Mouse (Mus musculus) liver, embryonic 14.5 days (tissue): Measurements from ENCODE around the gene Me1. TPM values are rescaled to one million over a fixed set of nuclear protein-coding genes. Genes with fewer than 3 reads are reported as not detected.

Source experiments
- ATAC-seq: fragments of 200-750 bp; cut with Nextera tagmentation; 2 replicates; pipeline ENCODE4 v1.8.0; 2017; ENCODE audit warnings: moderate number of reproducible peaks, mild to moderate bottlenecking, moderate library complexity; ENCODE audit not compliant: insufficient read depth
- DNase-seq, 3 experiments: peaks; one replicate each; pipeline ENCODE4 v3.0.0-alpha.2; 2012 to 2013; ENCODE audit warnings: low read depth in 3 of 3, low spot score in 3 of 3
- H3K27ac ChIP-seq: fragments of 300-500 bp; sonication (generic); 2 replicates; pipeline ENCODE4 v1.5.1; 2014; ENCODE audit warnings: moderate library complexity, mild to moderate bottlenecking, control low read depth, inconsistent platforms
- H3K27me3 ChIP-seq: fragments of 300-500 bp; sonication (generic); 2 replicates; pipeline ENCODE4 v1.6.1; 2014; ENCODE audit warnings: mild to moderate bottlenecking, low read length, moderate library complexity; ENCODE audit not compliant: control insufficient read depth, insufficient read depth
- H3K36me3 ChIP-seq: fragments of 300-500 bp; sonication (generic); replicated peaks from 2 replicates; pipeline ENCODE4 v1.6.1; 2014; ENCODE audit warnings: low read depth; ENCODE audit not compliant: control insufficient read depth, insufficient read depth
- H3K4me1 ChIP-seq, 2 experiments: fragments of 200-500 bp in 1 of 2; fragments of 300-500 bp in 1 of 2; sonication (generic) in 1 of 2; replicated peaks; 2 replicates each; pipeline ENCODE4 v1.6.1; 2012 to 2014; ENCODE audit warnings: antibody characterized with exemption in 1 of 2, inconsistent platforms in 1 of 2, low read length in 1 of 2; ENCODE audit not compliant: control insufficient read depth in 2 of 2, insufficient read depth in 2 of 2
- H3K4me2 ChIP-seq: fragments of 300-500 bp; sonication (generic); 2 replicates; pipeline ENCODE4 v1.6.1; 2014; ENCODE audit warnings: low read depth, mild to moderate bottlenecking, control low read depth, moderate library complexity
- H3K4me3 ChIP-seq, 2 experiments: fragments of 200-500 bp in 1 of 2; fragments of 300-500 bp in 1 of 2; sonication (generic) in 1 of 2; 2 replicates each; pipeline ENCODE4 v1.5.1; 2012 to 2014; ENCODE audit warnings: low read depth in 2 of 2, low read length in 2 of 2, mild to moderate bottlenecking in 2 of 2, control low read depth in 1 of 2, inconsistent platforms in 1 of 2, moderate library complexity in 1 of 2; ENCODE audit not compliant: insufficient read depth in 1 of 2
- H3K9ac ChIP-seq: fragments of 300-500 bp; sonication (generic); replicated peaks from 2 replicates; pipeline ENCODE4 v1.6.1; 2014; ENCODE audit warnings: mild to moderate bottlenecking, control low read depth, moderate library complexity
- H3K9me3 ChIP-seq: fragments of 300-500 bp; sonication (generic); 2 replicates; pipeline ENCODE4 v1.6.1; 2016; ENCODE audit warnings: low read length, mixed read lengths; ENCODE audit not compliant: control insufficient read depth
- CTCF ChIP-seq: IDR thresholded peaks from 2 replicates; pipeline ENCODE4 v1.5.1; 2016; ENCODE audit warnings: antibody characterized with exemption, low read depth, control low read depth
- EP300 ChIP-seq: IDR thresholded peaks from 2 replicates; pipeline ENCODE4 v1.6.1; 2016; ENCODE audit warnings: antibody characterized with exemption, low read depth
- whole genome bisulfite sequencing: fragments of 180-500 bp; shearing (Covaris S2); extraction: QIAGEN DNeasy Blood & Tissue Kit; methylation state at CpG from one replicate; pipeline ENCODE4 v1.1.7; 2014; ENCODE audit not compliant: insufficient replicate concordance; 5-methylcytosine and 5-hydroxymethylcytosine counted together
- polyA plus RNA-seq, 2 experiments: library from polyadenylated mRNA; depleted of rRNA in 1 of 2; stranded (reverse) in 1 of 2; unstranded in 1 of 2; fragments of >200 nt; fragmentation: Nextera tagmentation in 1 of 2; extraction: Ambion mirVana in 1 of 2; gene quantifications; 2 replicates each; pipeline versions ENCODE4 v1.2.1 to v1.2.3; 2012 to 2014

The Me1 gene
- polyA plus RNA-seq, 2 experiments: 1.8 to 3.6 TPM

DNA sequence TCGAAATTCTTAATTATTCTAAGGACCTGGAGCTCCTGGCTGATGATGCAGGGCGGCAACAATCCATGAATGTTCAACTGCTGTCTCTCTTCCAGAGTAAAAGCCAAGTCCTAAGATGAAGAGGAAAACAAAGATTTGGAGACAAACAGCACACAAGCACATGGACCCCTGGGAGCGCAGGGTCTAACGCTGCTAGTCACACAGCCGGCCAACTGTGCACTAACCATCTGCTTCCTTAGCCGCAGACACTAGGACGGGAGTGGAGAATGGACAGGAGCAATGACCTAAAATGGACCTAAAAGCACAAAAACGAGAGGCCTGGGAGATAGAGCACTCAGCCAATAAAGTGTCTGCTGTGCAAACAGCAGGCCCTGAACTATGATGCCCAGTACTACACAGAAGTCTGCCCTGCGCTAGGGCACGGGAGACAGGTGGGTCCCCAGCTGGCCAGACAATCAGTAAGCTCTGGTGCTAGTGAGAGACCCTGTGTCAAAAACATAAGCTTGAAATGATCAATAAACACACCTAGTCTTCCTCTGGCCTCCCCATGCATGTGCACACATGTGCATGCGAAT, 15.8 kb downstream of the Me1 start:
- H3K27ac ChIP-seq: no peak overlapping the region

GRCm38 (mm10) chr9:86676246-86676645, 19.5 kb downstream of the Me1 start:
- Histone ChIP-seq H3K27me3 (no peaks in the 10 kb centered on the region), H3K4me2 (no peak overlapping the region), H3K9me3 (no peaks in the 10 kb centered on the region), H3K4me1 (no peaks in the 10 kb centered on the region; a peak in 1 of 4 replicates), H3K36me3 (no peaks in the 10 kb centered on the region), H3K27ac (no peak overlapping the region), H3K4me3 (no peak overlapping the region), H3K9ac (no peak overlapping the region)
- 61% methylated on average over 3 of the region's 3 CpGs for WGBS
- ATAC-seq (no peak), DNase-seq (no peak)
- TF ChIP-seq EP300 (no peak), CTCF (no peak)

More for the DNA sequence above, 15.8 kb downstream of the Me1 start:
- H3K27me3 ChIP-seq: no peaks in the 10 kb centered on the region
- TF ChIP-seq CTCF: no peak
- no peaks in the 10 kb centered on the region for H3K9me3 ChIP-seq
- 71% methylated on average over 11 of the region's 11 CpGs for WGBS
- ATAC-seq (peak; percentile 35; the same call in 1 of the 2 replicates), DNase-seq (no peak)
- H3K36me3 ChIP-seq: no peaks in the 10 kb centered on the region
- H3K4me3 ChIP-seq: no peak overlapping the region
- no peak overlapping the region for H3K9ac ChIP-seq
- H3K4me1 ChIP-seq: no peaks in the 10 kb centered on the region; a peak in 1 of 4 replicates
- H3K4me2 ChIP-seq: no peak overlapping the region

GRCm38 (mm10) chr9:86675426-86675825, 20.3 kb downstream of the Me1 start:
- Histone ChIP-seq H3K4me1 (no peaks in the 10 kb centered on the region; a peak in 1 of 4 replicates), H3K9ac (no peak overlapping the region), H3K9me3 (no peaks in the 10 kb centered on the region), H3K27me3 (no peaks in the 10 kb centered on the region), H3K4me3 (no peak overlapping the region), H3K36me3 (no peaks in the 10 kb centered on the region), H3K27ac (no peak overlapping the region), H3K4me2 (no peak overlapping the region)
- no peak for ATAC-seq
- DNase-seq: no peak
- TF ChIP-seq EP300 (no peak), CTCF (no peak)
- 73% methylated on average over 2 of the region's 2 CpGs for WGBS

- 65% methylated on average over 5 of the region's 5 CpGs for WGBS
- H3K4me3 ChIP-seq: no peak overlapping the region
- H3K9ac ChIP-seq: no peak overlapping the region
- H3K36me3 ChIP-seq: no peaks in the 10 kb centered on the region
- H3K4me2 ChIP-seq: no peak overlapping the region
- H3K27ac ChIP-seq: no peak overlapping the region
- H3K9me3 ChIP-seq: no peaks in the 10 kb centered on the region
- ATAC-seq (no peak), DNase-seq (no peak)
- H3K4me1 ChIP-seq: no peaks in the 10 kb centered on the region
- no peak for TF ChIP-seq EP300
- TF ChIP-seq CTCF: no peak
- no peaks in the 10 kb centered on the region for H3K27me3 ChIP-seq
Measured at GRCm38 (mm10) chr9:86672907-86673472, 22.8 kb downstream of the Me1 start.

GRCm38 (mm10) chr9:86668590-86669252, 27.0 kb downstream of the Me1 start:
- Histone ChIP-seq H3K27ac (no peak overlapping the region), H3K4me2 (no peak overlapping the region), H3K27me3 (no peaks in the 10 kb centered on the region), H3K9ac (no peak overlapping the region), H3K9me3 (no peaks in the 10 kb centered on the region), H3K4me1 (no peaks in the 10 kb centered on the region), H3K36me3 (no peaks in the 10 kb centered on the region), H3K4me3 (no peak overlapping the region)
- WGBS: 47% methylated on average over 8 of the region's 8 CpGs
- ATAC-seq (no peak), DNase-seq (no peak)
- no peak for TF ChIP-seq EP300
- TF ChIP-seq CTCF: no peak
